Mouse (Mus musculus): ENCODE data around the gene A730015C16Rik. TPM values are rescaled to one million over a fixed set of nuclear protein-coding genes. Genes with fewer than 3 reads are reported as not detected.

A730015C16Rik gene
- polyA plus RNA-seq (2016; fragmentation: Nextera tagmentation; extraction: Ambion mirVana) = 2.3 and 2.4 TPM in 2 replicates

GRCm38 (mm10) chr4:108848505-108848848 lies at the start of gene A730015C16Rik:
Gene A730015C16Rik, minus strand, starts transcription at chr4:108848619.
- peak within 1 kb of the TSS; percentile 92 for H3K4me2 ChIP-seq (replicated peaks)
- peaks cover 16% of the 10 kb centered on the region for H3K4me1 ChIP-seq
- WGBS = 15% methylated on average over 20 of the region's 20 CpGs
- H3K27ac ChIP-seq (replicated peaks) = peak within 1 kb of the TSS; percentile 75
- peak; percentile 35; the same call in 1 of the 2 replicates for ATAC-seq (ENCODE audit: low FRiP score, low read depth)
- peak within 1 kb of the TSS; percentile 85 for H3K4me3 ChIP-seq
- H3K36me3 ChIP-seq = peaks cover 8% of the 10 kb centered on the region; the same call in 1 of the 2 replicates
- no peaks in the 10 kb centered on the region for H3K9me3 ChIP-seq
- H3K9ac ChIP-seq (replicated peaks) = peak within 1 kb of the TSS; percentile 82
- H3K27me3 ChIP-seq = no peaks in the 10 kb centered on the region

GRCm38 (mm10) chr4:108890876-108891275 lies 42.5 kb upstream of the A730015C16Rik start:
- Histone ChIP-seq H3K4me3 (no peak overlapping the region), H3K27me3 (no peaks in the 10 kb centered on the region), H3K9me3 (peaks cover 4% of the 10 kb centered on the region; the same call in 1 of the 2 replicates), H3K36me3 (no peaks in the 10 kb centered on the region), H3K4me1 (no peaks in the 10 kb centered on the region), H3K27ac (replicated peaks) (no peak overlapping the region), H3K9ac (replicated peaks) (no peak overlapping the region), H3K4me2 (replicated peaks) (no peak overlapping the region)
- WGBS = 79% methylated on average over 6 of the region's 6 CpGs
- no peak for ATAC-seq (ENCODE audit: low FRiP score, low read depth)

- no peak overlapping the region for H3K27ac ChIP-seq (replicated peaks)
- 88% methylated on average over 4 of the region's 4 CpGs for WGBS
- peaks cover 4% of the 10 kb centered on the region; the same call in 1 of the 2 replicates for H3K9me3 ChIP-seq
- H3K4me2 ChIP-seq (replicated peaks) = no peak overlapping the region
- H3K36me3 ChIP-seq = no peaks in the 10 kb centered on the region
- no peak for ATAC-seq (ENCODE audit: low FRiP score, low read depth)
- no peaks in the 10 kb centered on the region for H3K4me1 ChIP-seq
- H3K4me3 ChIP-seq = no peak overlapping the region
- no peaks in the 10 kb centered on the region for H3K27me3 ChIP-seq
- H3K9ac ChIP-seq (replicated peaks) = no peak overlapping the region
Measured at GRCm38 (mm10) chr4:108887456-108887855, 39.0 kb upstream of the A730015C16Rik start.

- ATAC-seq (ENCODE audit: low FRiP score, low read depth) = no peak
- Histone ChIP-seq H3K4me3 (no peak overlapping the region), H3K27ac (replicated peaks) (0 out of 2 replicates have a peak overlapping the region, but pooled peaks have one; percentile 2), H3K27me3 (peaks cover 13% of the 10 kb centered on the region), H3K4me2 (replicated peaks) (no peak overlapping the region), H3K9me3 (peaks cover 4% of the 10 kb centered on the region; the same call in 1 of the 2 replicates), H3K36me3 (no peaks in the 10 kb centered on the region), H3K9ac (replicated peaks) (no peak overlapping the region), H3K4me1 (0 out of 2 replicates have a peak, but pooled peaks cover 9% of the 10 kb centered on the region)
- 57% methylated on average over 13 of the region's 13 CpGs for WGBS
Measured at GRCm38 (mm10) chr4:108883815-108884214, 35.4 kb upstream of the A730015C16Rik start.

GRCm38 (mm10) chr4:108878963-108879822 lies 30.8 kb upstream of the A730015C16Rik start, which contains the start of gene Rab3b:
Gene Rab3b, plus strand, starts transcription at chr4:108879063.
- Histone ChIP-seq H3K9ac (replicated peaks) (peak within 1 kb of the TSS; percentile 80), H3K27me3 (peaks cover 28% of the 10 kb centered on the region), H3K4me2 (replicated peaks) (peak within 1 kb of the TSS; percentile 97), H3K4me3 (peak within 1 kb of the TSS; percentile 62), H3K4me1 (0 out of 2 replicates have a peak, but pooled peaks cover 10% of the 10 kb centered on the region), H3K9me3 (no peaks in the 10 kb centered on the region), H3K36me3 (no peaks in the 10 kb centered on the region), H3K27ac (replicated peaks) (peak within 1 kb of the TSS; percentile 56; the same call in 1 of the 2 replicates)
- ATAC-seq (ENCODE audit: low FRiP score, low read depth) = peak; percentile 94
- under 1% methylated on average over 46 of the region's 46 CpGs for WGBS

- Histone ChIP-seq H3K4me1 (0 out of 2 replicates have a peak, but pooled peaks cover 10% of the 10 kb centered on the region), H3K36me3 (no peaks in the 10 kb centered on the region), H3K9me3 (no peaks in the 10 kb centered on the region), H3K27ac (replicated peaks) (no peak overlapping the region), H3K4me2 (replicated peaks) (no peak overlapping the region), H3K9ac (replicated peaks) (no peak overlapping the region), H3K27me3 (peaks cover 28% of the 10 kb centered on the region), H3K4me3 (no peak overlapping the region)
- 79% methylated on average over 6 of the region's 6 CpGs for WGBS
- no peak for ATAC-seq (ENCODE audit: low FRiP score, low read depth)
Measured at GRCm38 (mm10) chr4:108877901-108878300, 29.5 kb upstream of the A730015C16Rik start.

- 87% methylated on average over 5 of the region's 5 CpGs for WGBS
- ATAC-seq (ENCODE audit: low FRiP score, low read depth) = no peak
- Histone ChIP-seq H3K4me2 (replicated peaks) (no peak overlapping the region), H3K9me3 (no peaks in the 10 kb centered on the region), H3K9ac (replicated peaks) (no peak overlapping the region), H3K27me3 (peaks cover 15% of the 10 kb centered on the region), H3K36me3 (no peaks in the 10 kb centered on the region), H3K4me1 (0 out of 2 replicates have a peak, but pooled peaks cover under 1% of the 10 kb centered on the region), H3K27ac (replicated peaks) (no peak overlapping the region), H3K4me3 (no peak overlapping the region)
Measured at GRCm38 (mm10) chr4:108873746-108874145, 25.3 kb upstream of the A730015C16Rik start.

- Histone ChIP-seq H3K9ac (replicated peaks) (no peak overlapping the region), H3K9me3 (no peaks in the 10 kb centered on the region), H3K4me2 (replicated peaks) (no peak overlapping the region), H3K4me1 (no peaks in the 10 kb centered on the region), H3K27me3 (no peaks in the 10 kb centered on the region), H3K4me3 (no peak overlapping the region), H3K27ac (replicated peaks) (no peak overlapping the region), H3K36me3 (peaks cover 1% of the 10 kb centered on the region; the same call in 1 of the 2 replicates)
- WGBS = 37% methylated on average over 10 of the region's 10 CpGs
- peak; percentile 78; the same call in 1 of the 2 replicates for ATAC-seq (ENCODE audit: low FRiP score, low read depth)
Measured at GRCm38 (mm10) chr4:108869730-108870374, 21.4 kb upstream of the A730015C16Rik start.

GRCm38 (mm10) chr4:108866806-108867205 lies 18.4 kb upstream of the A730015C16Rik start:
- no peaks in the 10 kb centered on the region for H3K27me3 ChIP-seq
- H3K27ac ChIP-seq (replicated peaks) = no peak overlapping the region
- H3K9me3 ChIP-seq = no peaks in the 10 kb centered on the region
- no peak overlapping the region for H3K9ac ChIP-seq (replicated peaks)
- no peaks in the 10 kb centered on the region for H3K4me1 ChIP-seq
- WGBS = 82% methylated on average over 7 of the region's 7 CpGs
- H3K36me3 ChIP-seq = peaks cover 13% of the 10 kb centered on the region
- ATAC-seq (ENCODE audit: low FRiP score, low read depth) = no peak
- no peak overlapping the region for H3K4me2 ChIP-seq (replicated peaks)
- H3K4me3 ChIP-seq = no peak overlapping the region

GRCm38 (mm10) chr4:108847715-108848504 lies 509 bp downstream of the A730015C16Rik start, which contains the start of gene Kti12:
Gene Kti12, plus strand, starts transcription at chr4:108847785.
- peak; percentile 88 for ATAC-seq (ENCODE audit: low FRiP score, low read depth)
- Histone ChIP-seq H3K36me3 (0 out of 2 replicates have a peak, but pooled peaks cover 4% of the 10 kb centered on the region), H3K27ac (replicated peaks) (peak within 1 kb of the TSS; percentile 75), H3K4me1 (peaks cover 16% of the 10 kb centered on the region), H3K9ac (replicated peaks) (peak within 1 kb of the TSS; percentile 82), H3K27me3 (no peaks in the 10 kb centered on the region), H3K9me3 (no peaks in the 10 kb centered on the region), H3K4me3 (peak within 1 kb of the TSS; percentile 85), H3K4me2 (replicated peaks) (peak within 1 kb of the TSS; percentile 92)
- WGBS = under 1% methylated on average over 77 of the region's 77 CpGs
